Mouse (Mus musculus): ENCODE measurements around the gene Atp5j.

Gene Atp5j

DNA sequence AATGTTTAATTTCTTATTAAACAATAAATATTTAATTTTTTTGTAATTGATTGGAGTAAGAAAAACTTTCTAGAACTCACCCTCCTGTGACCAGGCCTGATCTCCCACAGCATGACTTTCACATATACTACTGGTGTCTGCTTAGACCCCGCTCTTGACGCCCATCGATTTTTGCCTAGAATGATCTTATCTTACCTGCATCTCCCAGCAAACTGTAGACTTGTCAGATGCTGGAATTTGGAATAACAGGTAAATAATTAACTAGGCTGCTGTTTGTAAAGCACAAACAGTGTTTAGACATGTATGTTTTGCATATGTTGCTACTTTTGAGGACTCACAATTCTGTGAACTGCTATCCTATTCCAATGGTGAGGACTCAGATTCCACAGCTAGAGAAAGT is 29.2 kb downstream of the Atp5j start:
- no peak for DNase-seq (ENCODE audit: low spot score)

DNA sequence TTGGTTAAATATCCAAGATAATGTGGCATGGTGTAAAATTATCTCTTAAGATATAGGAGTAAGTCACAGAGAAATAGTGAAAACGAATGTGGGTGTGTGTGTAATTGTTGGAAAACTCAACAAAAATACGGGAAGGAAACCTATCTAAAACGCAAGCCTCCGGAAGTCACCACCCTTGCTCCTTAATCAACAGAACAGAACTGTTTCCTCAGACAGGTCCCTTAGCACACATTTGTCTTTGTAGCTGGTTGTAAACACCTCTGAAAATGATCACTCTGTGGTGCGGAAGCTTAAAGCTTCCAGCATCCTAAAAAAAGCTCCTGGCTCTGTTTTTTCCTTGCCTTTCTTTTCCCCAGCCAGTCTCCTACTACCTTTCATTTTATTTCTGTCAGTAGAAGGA is 30.6 kb downstream of the Atp5j start:
- no peak for DNase-seq (ENCODE audit: low spot score)

DNA sequence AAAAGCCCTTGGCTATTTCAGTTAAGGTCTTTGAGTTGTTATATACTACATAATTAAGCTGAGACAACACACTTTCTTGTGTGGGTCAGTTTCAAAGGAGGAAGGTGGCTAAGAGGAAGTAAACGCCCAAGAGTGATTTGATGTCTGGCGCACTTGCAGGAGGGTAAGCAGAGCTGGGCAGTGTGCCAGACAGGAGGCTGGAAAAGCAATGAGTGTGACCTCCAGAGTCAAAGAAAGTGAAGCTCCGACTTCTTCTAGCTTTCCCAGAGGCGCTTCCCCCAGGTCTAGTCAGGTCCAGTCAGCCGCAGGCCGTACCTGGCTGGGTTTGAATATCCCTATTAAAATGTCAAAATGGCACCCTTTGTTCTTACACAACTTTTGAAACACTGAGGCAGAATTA is 33.2 kb downstream of the Atp5j start:
- DNase-seq (ENCODE audit: low spot score), result peak; percentile 48

DNA sequence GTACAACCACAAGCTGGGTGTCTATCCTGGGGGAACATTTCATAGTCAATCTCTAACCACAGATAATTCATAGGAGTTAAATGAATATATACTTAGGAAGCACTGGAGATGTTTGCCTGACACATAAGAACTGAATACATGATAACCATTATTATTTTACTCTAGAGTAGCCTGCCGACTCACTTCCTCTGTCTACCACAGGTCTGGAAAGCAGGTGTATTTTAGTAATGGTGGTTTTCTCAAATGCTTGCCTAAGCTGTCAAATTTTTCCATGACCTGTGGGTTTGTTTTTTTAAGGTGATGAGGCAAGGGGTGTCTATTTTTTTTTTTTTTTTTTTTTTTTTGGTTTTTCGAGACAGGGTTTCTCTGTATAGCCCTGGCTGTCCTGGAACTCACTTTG is 35.4 kb downstream of the Atp5j start:
- no peak for DNase-seq (ENCODE audit: low spot score)

DNA sequence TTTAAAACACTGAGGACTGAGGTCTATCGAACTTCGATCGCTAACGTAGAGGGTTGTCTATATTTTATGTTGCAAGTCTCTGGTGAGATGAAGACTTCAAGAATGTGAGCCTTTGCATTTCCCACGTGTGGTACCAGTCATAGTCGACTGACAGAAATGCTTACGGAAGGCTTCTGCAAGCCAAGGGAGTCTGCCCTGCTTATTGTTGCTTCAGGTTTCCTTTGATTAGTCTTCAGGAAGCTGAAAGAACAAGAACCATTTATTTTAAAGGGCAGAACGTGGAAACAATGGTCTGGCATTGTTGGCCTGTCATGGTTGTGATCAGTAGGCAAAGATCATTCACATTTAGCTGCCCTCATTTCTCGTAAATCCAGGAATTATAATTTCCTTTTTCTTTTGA is 38.7 kb downstream of the Atp5j start:
- no peak for DNase-seq (ENCODE audit: low spot score)

DNA sequence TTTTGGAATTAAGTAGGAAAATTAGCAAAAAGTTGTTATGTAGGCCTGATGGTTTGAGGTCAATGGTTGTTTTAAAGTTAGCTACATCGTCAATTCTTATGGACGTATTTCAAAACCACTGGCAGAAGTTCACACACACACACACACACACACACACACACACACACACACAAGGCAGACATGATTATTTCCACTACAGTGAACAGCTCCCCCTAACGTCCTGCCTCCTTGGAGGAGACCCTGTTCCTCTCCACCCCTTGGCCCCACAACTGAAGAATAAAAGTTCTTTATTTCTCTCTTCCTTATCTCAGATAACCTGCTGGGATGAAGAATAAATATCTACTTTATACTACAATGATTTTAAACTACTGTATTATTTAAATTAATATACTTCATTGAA is 40.1 kb downstream of the Atp5j start:
- no peak for DNase-seq (ENCODE audit: low spot score)

DNA sequence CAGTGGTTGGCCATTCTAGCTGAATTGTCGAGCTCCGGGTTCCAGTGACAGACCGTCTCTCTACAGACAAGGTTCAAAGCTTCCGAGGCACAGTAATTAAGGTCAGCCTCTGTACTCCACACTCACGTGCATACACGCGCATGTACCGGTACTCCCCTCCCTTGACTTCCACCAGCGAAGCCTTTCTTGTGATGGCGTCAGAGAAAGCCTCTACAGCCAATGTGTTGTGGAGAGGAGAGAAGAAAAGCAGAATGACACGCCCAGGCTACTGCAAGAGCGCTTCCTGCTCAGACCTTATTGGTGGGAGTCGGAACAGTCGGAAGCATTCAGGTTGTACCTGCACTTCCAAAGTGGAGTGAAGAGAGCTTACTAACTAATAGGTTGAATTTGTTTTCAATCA is 42.0 kb downstream of the Atp5j start:
- no peak for DNase-seq (ENCODE audit: low spot score)

DNA sequence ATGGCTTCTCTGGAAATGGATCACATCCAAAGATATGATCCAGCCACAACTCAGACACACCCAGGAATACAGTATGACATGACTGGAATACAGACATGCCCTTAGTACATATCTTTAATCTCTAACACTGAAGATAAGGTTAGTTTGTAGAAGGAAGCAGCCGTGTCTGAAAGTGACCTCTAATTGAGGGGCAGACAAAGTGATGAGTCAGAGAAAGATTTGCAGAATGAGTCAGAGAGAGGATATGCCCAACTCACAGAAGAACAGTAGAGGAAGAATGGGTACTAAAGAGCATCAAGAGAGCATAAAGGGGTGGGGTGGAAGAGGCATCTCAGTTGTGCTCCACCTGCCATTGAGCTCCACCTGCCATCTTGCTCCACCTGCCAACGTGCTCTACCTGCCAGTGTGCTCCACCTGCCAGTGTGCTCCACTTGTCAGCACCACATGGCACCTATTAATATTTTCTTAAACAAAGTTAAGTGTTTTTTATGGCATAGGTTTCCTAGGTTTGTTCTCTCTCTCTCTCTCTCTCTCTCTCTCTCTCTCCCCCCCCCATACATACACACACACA is 44.7 kb downstream of the Atp5j start:
- DNase-seq (ENCODE audit: low spot score), result no peak

DNA sequence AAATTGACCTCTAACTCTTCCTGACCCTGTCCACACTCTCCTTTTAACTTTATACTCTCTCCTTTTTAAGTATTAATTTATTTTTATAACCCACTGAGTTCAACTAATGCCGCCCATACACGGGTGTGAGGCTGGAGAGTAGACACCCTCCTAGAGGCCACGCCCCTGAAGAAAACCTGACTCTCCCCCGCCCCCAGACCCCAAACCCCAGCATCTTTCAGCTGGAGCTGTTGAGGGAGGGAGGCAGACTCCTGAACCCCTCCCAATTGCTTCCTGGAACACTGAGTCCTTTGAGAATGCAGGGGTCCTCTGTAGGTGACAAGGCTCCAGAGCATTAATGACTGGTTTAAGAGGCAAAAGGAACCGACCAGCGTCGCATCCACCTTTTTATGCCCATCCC is 50.5 kb downstream of the Atp5j start:
- DNase-seq (ENCODE audit: low spot score), result no peak

DNA sequence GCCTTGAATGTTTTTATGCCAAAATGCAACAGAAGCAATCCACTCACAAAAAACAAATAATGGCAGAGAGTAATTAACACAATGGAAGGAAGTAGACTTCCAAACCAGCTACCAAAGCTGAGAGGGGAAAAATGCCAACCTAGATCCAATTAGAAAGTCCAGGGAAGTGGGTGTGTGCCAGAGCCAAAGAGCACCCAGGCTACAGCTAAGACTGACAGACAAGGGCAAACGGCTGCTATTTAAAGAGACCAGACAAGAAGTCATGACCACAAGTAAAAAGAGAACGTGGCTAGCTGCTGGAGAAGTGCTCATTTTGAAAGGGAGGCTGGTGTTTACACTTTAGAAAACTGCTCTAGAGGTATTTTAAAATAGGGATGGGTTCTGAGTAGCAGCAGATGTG is 52.1 kb downstream of the Atp5j start:
- DNase-seq (ENCODE audit: low spot score), result peak; percentile 38

DNA sequence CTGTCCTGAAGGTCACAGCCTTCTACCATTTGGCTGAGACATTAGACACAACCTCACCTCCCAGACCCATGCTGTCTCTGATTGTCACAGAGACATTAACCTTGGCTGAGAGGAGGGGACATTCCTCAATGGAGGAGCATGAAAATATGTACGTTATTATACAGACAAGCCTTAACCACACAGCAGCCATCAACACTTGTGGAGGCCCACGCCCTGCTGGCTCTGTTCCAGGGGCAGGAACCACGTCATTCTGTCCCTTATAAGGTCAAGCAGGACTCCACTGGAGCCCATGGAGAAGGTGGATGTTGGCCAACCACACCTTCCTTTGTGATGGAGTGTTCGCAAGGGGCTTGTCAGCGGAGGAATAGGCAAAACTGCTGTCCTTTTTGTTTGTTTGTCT is 55.7 kb downstream of the Atp5j start:
- DNase-seq (ENCODE audit: low spot score), result no peak

DNA sequence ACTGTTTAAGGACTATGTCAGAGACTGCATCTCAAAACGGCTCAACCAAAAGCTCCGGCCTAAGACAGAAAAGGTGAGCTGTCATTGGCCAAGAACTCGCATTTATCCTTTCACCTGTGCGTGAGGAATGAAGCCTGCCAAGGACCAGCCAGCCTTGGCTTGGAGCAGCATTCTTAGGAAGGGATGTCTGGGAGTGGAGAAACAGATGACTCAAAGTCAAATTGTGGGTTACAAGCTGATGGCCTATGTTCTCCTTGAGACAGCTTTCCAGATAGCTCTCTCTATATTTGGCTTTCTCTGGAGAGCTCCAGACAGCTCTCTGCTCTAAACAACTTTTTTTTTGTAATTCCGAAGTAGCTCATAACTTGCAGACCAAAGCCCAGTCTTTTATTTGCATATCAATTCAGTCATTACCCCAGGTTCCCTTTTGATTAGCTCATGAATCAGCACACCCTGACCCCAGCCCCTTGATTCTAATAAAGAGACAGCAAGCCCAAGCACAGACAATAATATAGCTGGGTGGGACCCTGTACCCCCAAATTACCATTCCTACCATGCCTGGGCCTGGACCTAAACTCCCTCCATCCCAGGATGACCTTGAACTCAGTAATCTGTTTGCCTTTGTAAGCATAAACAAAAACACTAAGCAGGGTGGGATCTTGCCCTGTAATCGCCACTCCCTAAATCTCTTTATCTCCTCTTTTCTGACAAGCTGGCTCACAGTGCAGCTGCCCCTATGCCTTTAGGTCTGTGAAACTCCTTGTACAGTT is 56.4 kb downstream of the Atp5j start:
- DNase-seq (ENCODE audit: low spot score), result no peak

DNA sequence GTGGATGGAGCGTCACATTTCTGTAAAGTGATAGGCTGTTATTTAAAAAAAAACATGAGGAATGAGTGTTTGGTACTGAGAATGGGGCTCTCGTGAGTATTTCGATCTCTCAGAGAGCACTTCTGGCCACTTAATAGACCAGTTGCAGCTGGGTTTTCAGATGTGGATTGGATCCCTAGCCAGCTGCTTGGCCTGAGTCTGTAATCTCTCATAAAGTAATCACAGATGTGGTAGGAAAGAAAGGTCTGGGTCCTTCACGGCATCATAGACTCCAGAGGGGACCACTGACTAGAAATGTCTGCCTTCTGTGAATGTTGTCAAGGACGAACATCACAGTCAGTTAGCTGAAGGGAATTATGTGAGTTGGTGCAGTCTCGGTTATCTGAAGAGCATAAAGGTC is 57.0 kb downstream of the Atp5j start:
- no peak for DNase-seq (ENCODE audit: low spot score)
